Mouse (Mus musculus): Measurements from ENCODE around the gene Cldn6. TPM values are rescaled to one million over a fixed set of nuclear protein-coding genes. Genes with fewer than 3 reads are reported as not detected.
A peak's percentile ranks its signal among the peaks of the same experiment; 100 is the strongest.

Gene Cldn6
- total RNA-seq, 2 experiments from 2014 or later, result not detected

- peak; percentile 88 to 91 for DNase-seq
These were observed 3.9 kb upstream of the Cldn6 start for GRCm38 (mm10) chr17:23675127-23675526.

GRCm38 (mm10) chr17:23675564-23676281 is 3.3 kb upstream of the Cldn6 start:
- DNase-seq, result peak; percentile 88 to 90

- DNase-seq, result peak; percentile 90 to 91
These were observed 2.5 kb upstream of the Cldn6 start for GRCm38 (mm10) chr17:23676473-23677031.

GRCm38 (mm10) chr17:23677236-23677679 is 1.8 kb upstream of the Cldn6 start, which contains the start of gene Tnfrsf12a:
Gene Tnfrsf12a (minus strand): TSS chr17:23677468.
- DNase-seq, result peak; percentile 92 to 93

DNA sequence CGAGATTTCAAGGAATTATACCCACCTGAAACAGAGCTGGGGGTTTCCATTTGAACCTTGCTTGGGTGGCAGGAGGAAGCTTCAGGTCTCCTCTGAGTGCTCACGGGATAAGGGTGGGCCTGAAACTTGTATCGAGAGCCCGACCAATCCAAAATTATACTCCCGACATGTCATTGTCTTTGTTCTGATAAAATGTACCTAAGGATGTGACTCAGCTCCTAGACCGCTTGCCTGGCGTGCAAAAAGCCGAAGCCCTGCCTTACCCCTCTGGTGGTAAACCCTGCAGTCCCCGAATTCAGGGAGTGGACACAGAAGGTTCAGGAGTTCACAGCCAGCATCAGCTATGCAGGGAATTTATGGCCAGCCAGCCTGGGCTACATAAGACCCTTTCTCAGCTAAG is 1.3 kb downstream of the Cldn6 start:
- DNase-seq, result no peak

DNA sequence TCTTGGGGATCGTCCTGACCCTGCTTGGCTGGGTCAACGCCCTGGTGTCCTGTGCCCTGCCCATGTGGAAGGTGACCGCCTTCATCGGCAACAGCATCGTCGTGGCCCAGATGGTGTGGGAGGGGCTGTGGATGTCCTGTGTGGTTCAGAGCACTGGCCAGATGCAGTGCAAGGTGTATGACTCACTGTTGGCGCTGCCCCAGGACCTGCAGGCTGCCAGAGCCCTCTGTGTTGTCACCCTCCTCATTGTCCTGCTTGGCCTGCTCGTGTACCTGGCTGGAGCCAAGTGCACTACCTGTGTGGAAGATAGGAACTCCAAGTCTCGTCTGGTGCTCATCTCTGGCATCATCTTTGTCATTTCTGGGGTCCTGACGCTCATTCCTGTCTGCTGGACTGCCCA is 2.0 kb downstream of the Cldn6 start:
- peak; percentile 71 to 74 for DNase-seq

- no peak for DNase-seq
These were observed 3.0 kb downstream of the Cldn6 start for GRCm38 (mm10) chr17:23682092-23682491.

DNA sequence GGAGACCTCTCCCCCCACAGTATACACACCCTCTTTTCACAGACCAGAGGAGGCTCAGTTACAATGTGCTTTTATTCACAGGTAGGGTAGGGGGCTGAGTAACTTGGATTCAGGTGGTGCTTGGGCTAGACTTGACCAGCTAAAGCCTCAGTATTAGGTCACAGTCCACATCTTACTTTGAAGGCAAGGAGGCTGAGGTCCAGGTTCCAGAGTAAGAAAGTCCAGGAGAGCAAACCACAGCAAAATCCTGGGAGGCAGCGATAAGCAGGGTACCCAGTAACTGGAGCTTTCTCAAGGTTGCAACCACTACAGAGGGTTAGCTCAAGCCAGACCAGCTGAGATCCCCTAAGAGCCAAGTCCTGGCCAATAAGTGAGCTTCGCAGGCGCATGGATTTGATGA is 3.5 kb downstream of the Cldn6 start:
- no peak for DNase-seq

GRCm38 (mm10) chr17:23683226-23683625 is 4.2 kb downstream of the Cldn6 start:
- DNase-seq, result no peak

DNA sequence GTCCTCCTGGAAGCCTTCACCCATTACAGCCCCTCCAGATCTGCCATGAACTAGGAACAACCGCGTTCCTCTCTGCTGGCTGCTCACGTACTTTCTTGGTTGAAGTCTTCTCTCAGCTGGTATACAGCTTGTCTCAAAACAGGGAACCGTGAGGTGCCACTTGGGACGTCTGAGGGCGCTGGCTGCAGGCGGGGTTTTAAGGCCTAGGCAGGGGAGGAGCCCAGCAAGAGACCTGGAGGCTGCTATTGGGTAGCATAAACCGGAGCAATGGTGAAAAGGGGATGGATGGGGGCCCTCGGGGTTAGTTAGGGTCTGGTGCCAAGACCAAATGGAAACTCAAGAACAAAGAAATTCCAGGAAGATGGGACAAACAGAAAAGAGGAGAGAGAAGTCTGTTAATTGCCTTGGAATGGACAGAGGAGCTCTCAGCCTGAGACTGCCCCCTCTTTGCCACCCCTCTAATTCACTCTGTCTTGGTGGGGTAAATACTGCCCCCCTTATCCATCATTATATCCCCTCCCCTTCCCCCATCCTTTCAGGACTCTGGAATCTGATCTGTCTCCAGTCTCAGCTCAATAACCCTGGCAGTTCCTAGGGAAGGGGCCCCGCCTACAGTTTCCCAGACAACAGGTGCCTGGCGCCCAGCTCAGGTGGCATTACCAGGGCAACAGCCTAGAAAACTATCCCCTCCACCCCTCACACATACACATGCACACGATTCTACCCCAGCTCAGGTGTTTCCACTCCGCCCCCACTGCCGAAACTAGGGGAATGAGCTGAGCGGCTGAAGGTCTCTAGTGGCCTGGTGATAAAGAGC is 5.0 kb downstream of the Cldn6 start, which contains the start of gene Cldn9:
Cldn9 (minus strand) TSS at position 171 of the 817 bp plus-strand sequence.
- DNase-seq, result no peak

- no peak for DNase-seq
These were observed 15.4 kb downstream of the Cldn6 start for GRCm38 (mm10) chr17:23694491-23694890.

DNA sequence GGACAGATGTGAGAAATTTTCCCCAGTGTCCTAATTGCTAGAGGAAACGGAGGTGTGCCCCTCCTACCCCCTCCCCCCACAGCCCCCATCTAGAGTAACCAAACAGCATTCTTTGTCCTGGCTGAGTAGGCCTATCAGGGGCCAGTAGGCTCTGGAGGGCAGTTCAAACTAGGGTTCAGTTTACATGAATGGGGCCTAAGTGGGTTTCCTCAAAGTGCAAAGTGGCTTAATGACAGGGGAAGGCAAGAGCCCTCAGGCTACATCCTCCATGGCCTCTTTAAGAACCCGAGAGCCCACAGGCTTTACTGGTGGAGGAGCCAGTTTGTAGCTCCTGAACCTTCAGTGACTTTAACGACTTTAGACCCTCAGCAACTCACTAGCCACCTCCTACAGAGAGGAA is 16.8 kb downstream of the Cldn6 start:
- DNase-seq, result no peak

DNA sequence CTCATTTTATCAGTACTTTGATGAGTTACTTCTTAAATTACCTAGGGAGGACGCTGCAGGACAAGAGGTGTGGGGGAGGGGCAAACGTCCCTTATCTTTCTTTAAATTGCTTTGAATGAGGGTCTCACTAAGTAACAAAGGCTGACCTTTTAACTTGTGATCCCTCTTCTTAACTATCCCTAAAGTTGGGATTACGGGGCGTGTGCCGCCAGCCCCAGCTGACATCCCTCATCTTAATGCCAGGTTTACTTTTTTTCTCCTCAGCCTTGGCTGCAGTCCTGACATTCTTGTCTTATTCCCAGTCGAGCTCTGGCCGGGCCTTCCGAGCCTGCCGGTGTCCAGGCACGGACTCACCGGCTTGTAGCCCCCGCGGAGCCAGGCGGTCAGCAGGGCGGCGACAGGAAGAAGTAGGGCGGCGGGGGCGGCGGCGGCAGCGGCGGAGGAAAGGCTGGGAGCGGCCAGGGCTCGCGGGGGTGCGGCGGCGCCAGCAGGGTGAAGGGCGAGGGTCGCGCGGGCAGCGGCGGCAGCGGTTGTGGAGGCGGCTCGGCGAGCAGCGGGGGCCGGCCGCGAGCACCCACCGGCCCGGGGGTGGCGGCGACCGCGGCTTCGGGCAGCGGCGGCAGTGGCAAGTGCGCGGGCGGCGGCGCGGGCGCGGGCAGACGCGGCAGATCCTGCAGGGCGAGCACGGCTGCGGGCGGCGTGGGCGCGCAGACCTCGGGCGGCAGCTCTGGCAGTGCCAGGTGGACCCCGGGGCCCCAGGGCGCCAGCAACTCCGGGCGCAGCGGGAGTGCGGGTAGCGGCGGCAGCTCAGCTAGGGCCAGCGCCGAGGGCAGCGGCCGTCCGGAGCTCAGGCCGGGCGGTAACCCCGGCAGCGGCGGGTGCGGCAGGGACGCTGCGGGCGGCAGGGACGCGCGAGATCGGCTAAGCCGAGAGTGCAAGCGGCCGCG is 20.4 kb downstream of the Cldn6 start:
- peak; percentile 68 to 71 for DNase-seq

DNA sequence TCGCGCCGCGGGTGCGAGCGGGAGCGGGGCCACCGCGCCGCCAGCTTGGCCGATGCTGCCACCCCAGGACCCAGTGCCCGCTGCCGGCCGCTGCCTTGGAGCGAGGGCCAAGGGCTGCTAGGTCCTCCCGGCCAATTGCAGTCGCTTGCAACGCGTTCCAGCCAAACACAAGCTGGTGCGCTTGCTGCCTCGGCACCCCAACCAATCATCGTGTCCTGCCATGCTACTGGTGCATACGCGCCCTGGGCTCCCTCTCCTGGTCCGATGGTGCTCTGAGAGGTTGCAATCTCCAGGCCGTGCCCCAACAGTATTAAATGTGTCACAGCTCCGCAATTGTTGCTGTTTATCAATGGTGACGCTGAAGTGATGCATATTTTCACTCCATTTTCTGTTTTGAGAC is 21.0 kb downstream of the Cldn6 start:
- peak; percentile 95 to 96 for DNase-seq

DNA sequence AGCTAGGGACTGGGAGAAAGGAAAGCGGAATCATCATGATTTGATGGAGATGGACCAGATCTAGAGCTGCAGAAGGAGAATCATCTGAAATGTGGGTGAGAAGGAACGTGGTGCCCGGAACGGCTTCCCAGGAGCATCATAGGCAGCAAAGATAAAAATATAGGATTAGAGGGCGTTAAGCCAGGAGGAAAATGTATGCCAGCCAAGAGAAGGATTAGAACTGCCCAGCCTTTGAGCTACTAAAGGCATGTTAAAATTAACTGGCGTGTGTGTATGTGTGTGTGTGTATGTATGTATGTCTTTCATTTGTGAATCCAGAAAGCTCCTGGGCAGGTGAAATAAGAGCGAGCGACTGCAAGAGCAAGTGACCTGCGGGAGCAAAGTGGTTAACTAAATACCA is 24.3 kb downstream of the Cldn6 start:
- no peak for DNase-seq

GRCm38 (mm10) chr17:23704741-23705140 is 25.7 kb downstream of the Cldn6 start:
- no peak for DNase-seq

DNA sequence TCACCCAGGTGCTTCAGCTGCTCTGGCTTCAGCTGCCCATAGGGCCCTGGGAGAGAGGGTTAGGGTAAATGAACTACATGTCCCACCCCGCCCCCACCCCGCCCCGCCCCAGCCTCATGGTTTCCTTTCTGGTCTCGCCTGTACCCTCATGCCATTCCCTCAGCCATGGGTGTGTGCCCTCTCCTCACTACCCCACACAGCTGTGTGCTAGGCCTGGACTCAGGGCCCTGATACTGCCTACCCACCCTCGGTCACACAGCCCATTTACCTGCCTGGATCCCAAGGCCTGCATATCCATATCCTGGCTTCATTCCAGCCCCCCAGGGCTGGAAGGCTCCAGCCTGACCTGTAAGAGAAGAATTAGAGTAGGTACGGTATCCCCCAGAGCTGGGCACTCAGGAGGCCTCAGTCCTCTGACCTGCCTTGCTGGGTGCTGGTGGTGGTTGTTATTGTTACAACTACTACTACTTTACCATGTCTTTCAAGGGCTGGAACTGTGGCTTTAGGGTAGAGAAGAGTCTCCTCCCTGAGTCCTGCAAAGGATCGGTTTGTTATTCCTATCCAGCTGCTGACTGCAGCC is 26.6 kb downstream of the Cldn6 start:
- no peak for DNase-seq

DNA sequence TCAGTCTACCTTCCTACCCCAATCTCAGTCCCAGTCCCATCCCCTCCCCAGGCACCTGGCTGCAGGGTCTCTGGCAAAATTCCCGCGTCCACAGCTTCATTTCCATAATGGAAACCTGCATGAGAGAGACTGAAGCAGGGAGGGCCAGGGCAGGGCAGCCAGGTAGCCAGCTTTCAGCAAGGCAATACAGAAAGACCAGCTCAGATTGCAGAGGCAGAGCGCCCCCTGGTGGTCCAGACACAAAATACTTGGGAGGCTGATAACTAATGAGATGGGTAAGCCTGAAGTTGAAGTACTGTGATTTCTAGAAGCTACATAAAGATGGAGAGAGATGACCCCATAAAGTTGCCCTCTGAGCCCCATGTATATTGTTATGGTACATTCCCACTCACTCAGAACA is 27.2 kb downstream of the Cldn6 start:
- DNase-seq, result peak; percentile 81 to 84

- no peak for DNase-seq
These were observed 38.0 kb downstream of the Cldn6 start for GRCm38 (mm10) chr17:23717003-23717402.

DNA sequence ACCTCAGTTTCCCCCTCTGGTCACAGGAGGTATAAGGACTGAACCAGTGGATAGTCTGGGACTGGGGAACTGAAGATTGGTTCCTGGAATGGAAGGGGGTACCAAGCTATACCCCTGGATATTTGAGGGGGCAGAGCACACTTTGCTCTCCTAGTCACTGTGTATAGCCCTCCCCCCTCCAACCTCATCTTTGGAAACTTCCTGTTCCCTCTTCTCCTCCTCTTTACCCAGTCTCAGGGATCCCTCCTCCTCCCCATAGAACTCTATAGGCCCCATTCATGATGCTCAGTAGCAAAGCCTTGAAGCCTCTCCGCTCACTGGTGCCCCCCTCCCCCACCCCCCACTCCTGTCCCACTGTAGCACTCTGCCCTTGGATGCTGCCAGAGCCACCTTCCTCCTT is 40.4 kb downstream of the Cldn6 start:
- no peak for DNase-seq

DNA sequence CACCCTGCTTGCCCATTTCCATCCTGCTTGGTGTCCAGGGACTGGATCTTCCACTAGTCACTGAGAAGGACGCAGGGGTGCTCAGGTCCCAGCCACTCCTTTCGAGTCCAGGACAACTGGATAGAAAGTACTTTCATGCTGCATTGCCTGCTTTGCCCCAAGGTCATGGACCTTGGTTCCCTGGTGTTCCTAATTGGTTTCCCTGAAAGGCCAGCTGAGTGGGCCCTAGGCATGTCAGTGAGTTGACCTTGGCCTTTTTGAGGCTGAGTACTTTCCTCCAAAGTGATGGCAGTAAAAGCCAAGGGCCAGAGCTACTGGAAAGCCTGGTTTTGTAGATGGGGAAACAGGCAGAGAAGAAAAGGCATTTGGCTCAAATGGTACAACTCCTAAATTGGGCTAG is 42.8 kb downstream of the Cldn6 start:
- peak; percentile 62 to 63 for DNase-seq
